Mouse (Mus musculus) kidney, embryonic 14.5 days (tissue): ENCODE results near the gene Dzip1. TPM values are rescaled to one million over a fixed set of nuclear protein-coding genes. Genes with fewer than 3 reads are reported as not detected.

Experiments used
- ATAC-seq: fragments of 200-750 bp; cut with Nextera tagmentation; 2 replicates; pipeline ENCODE4 v1.8.0; 2017; ENCODE audit warnings: moderate number of reproducible peaks, mild to moderate bottlenecking, moderate TSS enrichment, moderate library complexity; ENCODE audit not compliant: low FRiP score, low TSS enrichment
- H3K27ac ChIP-seq: fragments of 300-500 bp; sonication (generic); 2 replicates; pipeline ENCODE4 v1.5.1; 2014; ENCODE audit warnings: low read depth, mild to moderate bottlenecking, low read length, moderate library complexity, mixed read lengths
- H3K27me3 ChIP-seq: fragments of 300-500 bp; sonication (generic); 2 replicates; pipeline ENCODE4 v1.6.1; 2014; ENCODE audit warnings: mild to moderate bottlenecking, low read length; ENCODE audit not compliant: control insufficient read depth, insufficient read depth
- H3K36me3 ChIP-seq: fragments of 300-500 bp; sonication (generic); 2 replicates; pipeline ENCODE4 v1.6.1; 2014; ENCODE audit warnings: low read length, mixed read lengths; ENCODE audit not compliant: control insufficient read depth, insufficient read depth
- H3K4me1 ChIP-seq: fragments of 300-500 bp; sonication (generic); 2 replicates; pipeline ENCODE4 v1.6.1; 2014; ENCODE audit warnings: low read length, mixed read lengths; ENCODE audit not compliant: control insufficient read depth, insufficient read depth
- H3K4me2 ChIP-seq: fragments of 300-500 bp; sonication (generic); replicated peaks from 2 replicates; pipeline ENCODE4 v1.6.1; 2014; ENCODE audit warnings: low read depth, mild to moderate bottlenecking, low read length
- H3K4me3 ChIP-seq: fragments of 300-500 bp; sonication (generic); 2 replicates; pipeline ENCODE4 v1.5.1; 2014; ENCODE audit warnings: mild to moderate bottlenecking, low read length
- H3K9ac ChIP-seq: fragments of 300-500 bp; sonication (generic); 2 replicates; pipeline ENCODE4 v1.6.1; 2014; ENCODE audit warnings: low read depth, mild to moderate bottlenecking, low read length, moderate library complexity
- H3K9me3 ChIP-seq: fragments of 300-500 bp; sonication (generic); 2 replicates; pipeline ENCODE4 v1.6.1; 2016; ENCODE audit warnings: low read length; ENCODE audit not compliant: control insufficient read depth
- WGBS: fragments of 180-500 bp; shearing (Covaris S2); extraction: QIAGEN DNeasy Blood & Tissue Kit; methylation state at CpG from one replicate; pipeline ENCODE4 v1.1.7; 2014; 5-methylcytosine and 5-hydroxymethylcytosine counted together
- polyA plus RNA-seq: library from polyadenylated mRNA; unstranded; fragments of >200 nt; fragmentation: Nextera tagmentation; extraction: Ambion mirVana; gene quantifications from 2 replicates; pipeline ENCODE4 v1.2.1, GENCODE M21; 2014

Gene Dzip1
- polyA plus RNA-seq, 1 experiment from 2014 or later = 26.7 TPM

GRCm38 (mm10) chr14:118895655-118896054, 29.6 kb downstream of the Dzip1 start:
- Histone ChIP-seq H3K36me3 (peaks cover 46% of the 10 kb centered on the region), H3K4me2 (no peak overlapping the region), H3K4me3 (no peak overlapping the region), H3K27me3 (no peaks in the 10 kb centered on the region), H3K9ac (no peak overlapping the region), H3K4me1 (no peaks in the 10 kb centered on the region), H3K27ac (no peak overlapping the region), H3K9me3 (no peaks in the 10 kb centered on the region)
- 74% methylated on average over 10 of the region's 10 CpGs for WGBS
- ATAC-seq = no peak

DNA sequence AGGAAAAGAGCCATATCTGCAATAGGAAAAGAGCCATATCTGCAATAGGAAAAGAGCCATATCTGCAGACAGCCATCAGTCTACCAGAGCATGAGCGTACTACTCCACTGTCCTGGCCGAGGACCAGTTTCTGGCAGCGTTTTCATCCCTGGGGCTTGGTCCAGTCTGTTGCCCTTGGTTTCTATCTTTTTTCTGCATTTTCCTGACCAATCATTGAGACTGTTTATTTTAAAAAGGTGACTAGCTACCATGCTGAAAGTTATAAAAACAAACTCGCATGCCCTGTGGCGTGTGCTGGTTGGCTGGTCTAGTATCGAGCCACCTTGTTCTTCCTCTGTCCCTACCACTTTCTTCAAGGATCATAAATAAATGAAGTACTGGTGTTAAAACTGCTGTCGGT, 30.0 kb downstream of the Dzip1 start:
- peaks cover 46% of the 10 kb centered on the region for H3K36me3 ChIP-seq
- WGBS = 79% methylated on average over 7 of the region's 7 CpGs
- ATAC-seq = no peak
- no peak overlapping the region for H3K27ac ChIP-seq
- no peaks in the 10 kb centered on the region for H3K27me3 ChIP-seq
- H3K4me2 ChIP-seq = no peak overlapping the region
- H3K9ac ChIP-seq = no peak overlapping the region
- H3K9me3 ChIP-seq = no peaks in the 10 kb centered on the region
- H3K4me1 ChIP-seq = no peaks in the 10 kb centered on the region
- no peak overlapping the region for H3K4me3 ChIP-seq

DNA sequence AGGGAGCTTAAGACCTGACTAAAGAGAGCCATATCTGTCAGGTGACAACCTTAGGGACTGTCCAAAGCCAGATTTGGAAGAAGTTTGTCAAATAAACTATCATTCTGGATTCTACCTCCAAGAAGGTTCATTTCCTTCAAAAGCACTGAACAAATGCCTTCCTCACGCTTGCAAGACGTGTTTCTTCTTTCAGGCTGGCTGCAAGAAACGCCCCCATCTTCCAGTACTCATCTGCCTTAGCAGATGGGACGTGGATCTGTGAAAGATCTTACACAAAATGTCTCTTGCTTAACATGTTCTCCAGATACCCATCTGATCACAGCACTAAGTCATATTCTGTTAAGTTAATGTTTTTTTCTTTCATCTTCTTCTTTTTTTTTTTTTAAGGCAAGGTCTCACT, 35.2 kb downstream of the Dzip1 start:
- no peaks in the 10 kb centered on the region for H3K9me3 ChIP-seq
- H3K9ac ChIP-seq = no peak overlapping the region
- WGBS = 84% methylated on average over 4 of the region's 4 CpGs
- H3K27ac ChIP-seq = no peak overlapping the region
- ATAC-seq = no peak
- H3K36me3 ChIP-seq = peaks cover 48% of the 10 kb centered on the region; the same call in 1 of the 2 replicates
- H3K4me3 ChIP-seq = no peak overlapping the region
- H3K27me3 ChIP-seq = no peaks in the 10 kb centered on the region
- H3K4me2 ChIP-seq = no peak overlapping the region
- H3K4me1 ChIP-seq = no peaks in the 10 kb centered on the region

DNA sequence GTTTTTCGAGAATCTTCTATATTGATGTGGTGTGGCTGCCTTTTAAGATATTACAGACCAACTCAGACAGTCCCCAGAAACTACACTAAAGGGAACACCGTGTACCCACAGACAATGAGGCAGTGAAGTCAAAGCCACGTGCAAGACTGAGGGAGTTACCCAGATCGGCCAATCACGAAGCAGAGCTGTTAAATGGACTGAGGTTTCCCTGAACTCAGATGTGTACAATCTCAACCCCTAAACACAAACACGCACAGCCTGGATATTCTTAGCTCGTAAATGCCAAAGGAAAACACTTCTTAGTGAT, 41.1 kb downstream of the Dzip1 start:
- peaks cover 64% of the 10 kb centered on the region for H3K36me3 ChIP-seq
- no peaks in the 10 kb centered on the region for H3K9me3 ChIP-seq
- H3K4me1 ChIP-seq = 0 out of 2 replicates have a peak, but pooled peaks cover 3% of the 10 kb centered on the region
- no peak overlapping the region for H3K4me2 ChIP-seq
- 0 out of 2 replicates have a peak, but pooled peaks have one; percentile 16 for ATAC-seq
- H3K4me3 ChIP-seq = no peak overlapping the region
- H3K27me3 ChIP-seq = no peaks in the 10 kb centered on the region
- WGBS = 69% methylated on average over 7 of the region's 7 CpGs
- H3K9ac ChIP-seq = no peak overlapping the region
- H3K27ac ChIP-seq = no peak overlapping the region

GRCm38 (mm10) chr14:118883344-118884249, 41.7 kb downstream of the Dzip1 start:
- no peak overlapping the region for H3K4me2 ChIP-seq
- WGBS = 67% methylated on average over 18 of the region's 18 CpGs
- peak; percentile 55; the same call in 1 of the 2 replicates for ATAC-seq
- no peaks in the 10 kb centered on the region for H3K27me3 ChIP-seq
- peaks cover 66% of the 10 kb centered on the region for H3K36me3 ChIP-seq
- peak overlapping the region; percentile 51 for H3K27ac ChIP-seq
- H3K4me3 ChIP-seq = no peak overlapping the region
- H3K9ac ChIP-seq = no peak overlapping the region
- no peaks in the 10 kb centered on the region for H3K9me3 ChIP-seq
- H3K4me1 ChIP-seq = 0 out of 2 replicates have a peak, but pooled peaks cover 3% of the 10 kb centered on the region

GRCm38 (mm10) chr14:118880696-118881095, 44.6 kb downstream of the Dzip1 start:
- Histone ChIP-seq H3K4me3 (no peak overlapping the region), H3K9me3 (no peaks in the 10 kb centered on the region), H3K36me3 (peaks cover 58% of the 10 kb centered on the region), H3K4me2 (no peak overlapping the region), H3K9ac (no peak overlapping the region), H3K4me1 (0 out of 2 replicates have a peak, but pooled peaks cover 3% of the 10 kb centered on the region), H3K27ac (no peak overlapping the region), H3K27me3 (no peaks in the 10 kb centered on the region)
- ATAC-seq = no peak
- WGBS = 79% methylated on average over 10 of the region's 10 CpGs

DNA sequence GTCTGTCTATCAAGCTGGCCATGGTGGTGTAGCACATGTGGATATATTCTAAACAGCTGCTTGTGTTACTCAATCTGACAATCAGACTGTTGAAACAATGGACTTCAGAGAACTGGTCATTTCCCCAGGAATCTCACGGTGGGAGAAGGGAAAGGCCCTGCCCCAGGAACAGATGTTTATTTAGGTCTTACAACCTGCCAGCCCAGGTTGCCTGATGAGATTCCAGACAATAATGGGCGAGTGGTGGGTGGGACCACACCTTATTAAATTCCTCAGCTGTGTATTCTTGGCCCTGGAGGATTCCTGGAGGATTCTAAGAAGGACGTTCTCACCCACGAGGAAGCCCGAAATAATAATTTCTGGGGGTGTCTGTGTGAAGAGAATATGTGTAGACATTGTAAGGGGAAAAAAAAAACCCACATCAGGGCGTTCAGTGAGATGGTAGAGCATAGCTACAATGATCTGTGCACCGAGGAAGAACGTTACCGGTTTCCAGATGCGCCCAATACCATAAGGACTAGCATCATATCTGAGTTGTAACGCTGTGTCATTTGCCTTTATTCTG, 46.8 kb downstream of the Dzip1 start:
- Histone ChIP-seq H3K4me2 (no peak overlapping the region), H3K4me1 (0 out of 2 replicates have a peak, but pooled peaks cover 3% of the 10 kb centered on the region), H3K4me3 (no peak overlapping the region), H3K27ac (no peak overlapping the region), H3K36me3 (peaks cover 46% of the 10 kb centered on the region), H3K27me3 (no peaks in the 10 kb centered on the region), H3K9ac (no peak overlapping the region), H3K9me3 (no peaks in the 10 kb centered on the region)
- 89% methylated on average over 11 of the region's 11 CpGs for WGBS
- ATAC-seq = no peak

DNA sequence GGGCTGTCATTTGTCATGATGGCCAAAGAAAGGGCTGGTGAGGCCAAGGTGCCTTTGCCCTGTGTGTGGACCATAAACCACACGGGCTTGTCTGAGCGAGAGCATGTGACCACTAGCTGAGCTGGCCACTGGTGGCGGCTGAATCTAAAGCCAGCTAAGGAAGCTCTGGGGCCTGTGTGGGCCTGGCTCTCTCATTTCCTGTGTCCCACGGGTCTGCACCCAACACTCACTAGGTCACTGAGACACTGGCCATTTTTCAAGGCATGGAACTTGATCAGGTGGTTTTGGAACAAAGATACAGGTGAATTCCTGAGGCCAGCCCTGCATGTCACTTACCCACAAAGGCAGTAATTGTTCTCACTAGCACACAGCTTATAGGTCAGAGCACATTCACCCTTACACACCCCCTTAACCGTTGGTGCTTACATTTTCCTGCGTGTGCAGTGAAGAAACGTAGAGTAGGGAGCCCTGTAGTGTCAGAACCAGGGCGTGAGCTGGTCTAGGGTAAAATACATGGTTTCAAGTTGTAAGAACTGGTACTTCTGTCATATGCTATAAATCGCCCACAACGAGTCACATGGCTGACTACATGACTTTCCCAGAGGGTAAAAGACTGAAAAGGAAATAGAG, 50.4 kb downstream of the Dzip1 start:
- H3K4me3 ChIP-seq = no peak overlapping the region
- no peak overlapping the region for H3K27ac ChIP-seq
- H3K4me1 ChIP-seq = no peaks in the 10 kb centered on the region
- no peak overlapping the region for H3K9ac ChIP-seq
- H3K36me3 ChIP-seq = peaks cover 25% of the 10 kb centered on the region
- WGBS = 36% methylated on average over 10 of the region's 10 CpGs
- H3K27me3 ChIP-seq = no peaks in the 10 kb centered on the region
- no peaks in the 10 kb centered on the region for H3K9me3 ChIP-seq
- ATAC-seq = peak; percentile 69
- H3K4me2 ChIP-seq = no peak overlapping the region

GRCm38 (mm10) chr14:118874126-118874525, 51.1 kb downstream of the Dzip1 start:
- no peaks in the 10 kb centered on the region for H3K27me3 ChIP-seq
- H3K9ac ChIP-seq = no peak overlapping the region
- no peak overlapping the region for H3K4me3 ChIP-seq
- no peak for ATAC-seq
- H3K4me2 ChIP-seq = no peak overlapping the region
- H3K9me3 ChIP-seq = no peaks in the 10 kb centered on the region
- no peak overlapping the region for H3K27ac ChIP-seq
- no peaks in the 10 kb centered on the region for H3K4me1 ChIP-seq
- WGBS = 96% methylated on average over 4 of the region's 4 CpGs
- peaks cover 17% of the 10 kb centered on the region for H3K36me3 ChIP-seq
